Mouse (Mus musculus) B cell, adult 62 days (primary cell): ENCODE data around the gene Pdzd11. TPM values are rescaled to one million over a fixed set of nuclear protein-coding genes. Genes with fewer than 3 reads are reported as not detected.

Source experiments
- total RNA-seq: library from RNA; stranded (reverse); gene quantifications from 4 replicates; pipeline ENCODE4 v1.2.4, GENCODE M21; 2023

The Pdzd11 gene
- total RNA-seq: 17.2 to 22.4 TPM (median 19.8 TPM) in 4 replicates

GRCm38 (mm10) chrX:100625802-100626793 lies at the start of gene Pdzd11:
Gene Pdzd11, minus strand, starts transcription at chrX:100626568.

GRCm38 (mm10) chrX:100625546-100625801 lies 894 bp downstream of the Pdzd11 start, which contains the start of gene Kif4:
Gene Kif4, plus strand, starts transcription at chrX:100625737.

GRCm38 (mm10) chrX:100605314-100605713 lies 21.1 kb downstream of the Pdzd11 start, which contains the start of gene Arr3:
Gene Arr3, plus strand, starts transcription at chrX:100605497.

GRCm38 (mm10) chrX:100594791-100595190 lies 31.6 kb downstream of the Pdzd11 start, which contains the start of gene P2ry4:
Gene P2ry4, minus strand, starts transcription at chrX:100594869.

Other genes with a start within 250 kb of the Pdzd11 start
- not detected in 4 replicates for gene Otud6a, start 197.6 kb downstream of the Pdzd11 start, total RNA-seq
- gene Awat2, start 183.9 kb downstream of the Pdzd11 start, total RNA-seq: 0.30 to 1.0 TPM (median 0.47 TPM) in 4 replicates
- 53.9 to 57.5 TPM (median 54.8 TPM) in 4 replicates for gene Igbp1, start 132.3 kb downstream of the Pdzd11 start, total RNA-seq
- gene Dgat2l6, start 101.7 kb downstream of the Pdzd11 start, total RNA-seq: 0.12 to 0.21 TPM (median 0.13 TPM) in 3 of 4 replicates, not detected in the other
- not detected in 4 replicates for gene Awat1, start 54.3 kb downstream of the Pdzd11 start, total RNA-seq
- gene P2ry4, start 31.7 kb downstream of the Pdzd11 start, total RNA-seq: not detected in 4 replicates
- gene Arr3, start 21.1 kb downstream of the Pdzd11 start, total RNA-seq: not detected in 4 replicates
- 0.63 to 1.9 TPM (median 1.5 TPM) in 4 replicates for gene Kif4, start 831 bp downstream of the Pdzd11 start, total RNA-seq
- gene Gdpd2, start 103.3 kb upstream of the Pdzd11 start, total RNA-seq: 0.30 TPM in 1 of 4 replicates, not detected in the others
- 4.7 to 9.0 TPM (median 5.3 TPM) in 4 replicates for gene Dlg3, start 141.2 kb upstream of the Pdzd11 start, total RNA-seq